Comparison of ENCODE assay signal across 8 mouse cellular contexts in genomic region chr8:13550718-13551573, GRCm38 (mm10). TPM values are rescaled to one million over a fixed set of nuclear protein-coding genes. Genes with fewer than 3 reads are reported as not detected.
DNase-seq lines count a peak whose midpoint lies in the region; ATAC-seq lines count a peak whose summit lies in the region.

No protein-coding gene starts in this region.

- H3K9me3 ChIP-seq in hindbrain, embryonic 15.5 days, result no peaks in the 10 kb centered on the region

- no peak overlapping the region for H3K9ac ChIP-seq in hindbrain, embryonic 15.5 days

- no peak overlapping the region for H3K4me3 ChIP-seq in hindbrain, embryonic 15.5 days

- no peaks in the 10 kb centered on the region for H3K36me3 ChIP-seq in hindbrain, embryonic 15.5 days

- DNase-seq in Muller cell, postnatal 12 days (ENCODE audit: inconsistent ontology term), result peak; percentile 82
- peak; percentile 95 to 97 for DNase-seq in cerebellum, postnatal 10 days
- peak; percentile 94 to 96 for DNase-seq in frontal cortex, postnatal 36 days (ENCODE audit: low spot score in 2 of 2)
- DNase-seq in layer of hippocampus, postnatal 36 days, result peak; percentile 88 to 91
- peak; percentile 92 for DNase-seq in lung, postnatal 25 days (ENCODE audit: low spot score)
- peak; percentile 97 for DNase-seq in retina, postnatal 1 day
- peak; percentile 81 for DNase-seq in thymus, postnatal 4 days

- no peaks in the 10 kb centered on the region for H3K4me1 ChIP-seq in hindbrain, embryonic 15.5 days (replicated peaks)

- H3K27ac ChIP-seq in hindbrain, embryonic 15.5 days (replicated peaks), result no peak overlapping the region

- no peaks in the 10 kb centered on the region for H3K27me3 ChIP-seq in hindbrain, embryonic 15.5 days

- peak; percentile 92 for ATAC-seq in hindbrain, embryonic 15.5 days (ENCODE audit: low FRiP score, low read depth)

- 59% methylated on average over 9 of the region's 9 CpGs for WGBS in hindbrain, embryonic 15.5 days

- no peak overlapping the region for H3K4me2 ChIP-seq in hindbrain, embryonic 15.5 days

RNA-seq across cellular contexts. Expression of gene 1700029H14Rik, which starts 11.3 kb away (rescaled TPM):
- polyA plus RNA-seq in hindbrain, embryonic 15.5 days (2015; fragmentation: Nextera tagmentation; extraction: Ambion mirVana), result not detected in 2 replicates
- total RNA-seq in layer of hippocampus, postnatal 36 days (2021), result not detected

RNA-seq across cellular contexts. Expression of gene Gas6, which starts 56.7 kb away (rescaled TPM):
- polyA plus RNA-seq in hindbrain, embryonic 15.5 days (2015; fragmentation: Nextera tagmentation; extraction: Ambion mirVana), result 52.1 and 53.8 TPM in 2 replicates
- total RNA-seq in layer of hippocampus, postnatal 36 days (2021), result 10 to 100 TPM; 81.3 to 85.0 TPM
